Mouse (Mus musculus) cerebellum, postnatal 14 days (tissue): ENCODE data around the gene Ube2l3.
A peak's percentile ranks its signal among the peaks of the same experiment; 100 is the strongest.

Experiments used
- DNase-seq, 2 experiments: peaks; one replicate each; pipeline ENCODE4 v3.0.0; 2021; ENCODE audit warnings: mixed read lengths in 2 of 2

Gene Ube2l3

DNA sequence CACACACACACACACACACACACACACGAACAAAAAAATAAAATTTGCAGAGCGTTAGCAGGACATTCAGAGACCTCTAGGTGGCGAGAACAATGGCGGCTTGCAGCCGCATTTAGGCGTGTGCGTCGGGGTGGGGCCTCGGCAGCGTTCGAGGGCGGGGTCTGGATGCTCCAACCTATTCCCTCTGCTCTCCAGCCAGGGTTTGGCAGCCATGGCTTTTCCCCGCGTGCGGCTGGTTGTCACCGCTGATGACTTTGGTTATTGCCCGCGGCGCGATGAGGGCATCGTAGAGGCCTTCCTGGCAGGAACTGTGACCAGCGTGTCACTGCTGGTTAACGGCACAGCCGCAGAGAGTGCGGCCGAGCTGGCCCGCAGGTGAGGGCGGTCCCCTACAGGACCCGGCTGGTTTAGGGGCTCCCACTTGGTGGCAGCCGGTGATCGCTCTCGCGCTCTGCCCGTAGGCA, 55.6 kb downstream of the Ube2l3 start, which contains the start of gene Ccdc116:
Gene Ccdc116, minus strand, starts transcription at position 458 of the 464 bp plus-strand sequence.
- DNase-seq = peak; percentile 91 to 92

- no peak for DNase-seq
These were observed 58.1 kb downstream of the Ube2l3 start, which contains the start of gene Ydjc for GRCm38 (mm10) chr16:17144339-17144738. TSS of gene Ydjc (plus strand) at chr16:17144621.

DNA sequence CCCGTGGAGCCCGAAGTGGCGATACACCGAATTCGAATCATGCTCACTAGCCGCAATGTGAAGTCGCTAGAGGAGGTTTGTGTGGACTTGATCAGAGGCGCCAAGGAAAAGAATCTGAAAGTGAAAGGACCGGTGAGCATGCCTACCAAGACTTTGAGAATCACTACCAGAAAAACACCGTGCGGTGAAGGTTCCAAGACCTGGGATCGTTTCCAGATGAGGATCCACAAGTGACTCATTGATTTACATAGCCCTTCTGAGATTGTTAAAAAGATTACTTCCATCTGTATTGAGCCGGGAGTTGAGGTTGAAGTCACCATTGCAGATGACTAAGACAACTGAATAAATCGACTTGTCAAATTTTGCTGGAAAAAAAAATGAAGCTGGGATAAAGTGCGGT, 65.1 kb downstream of the Ube2l3 start:
- no peak for DNase-seq

DNA sequence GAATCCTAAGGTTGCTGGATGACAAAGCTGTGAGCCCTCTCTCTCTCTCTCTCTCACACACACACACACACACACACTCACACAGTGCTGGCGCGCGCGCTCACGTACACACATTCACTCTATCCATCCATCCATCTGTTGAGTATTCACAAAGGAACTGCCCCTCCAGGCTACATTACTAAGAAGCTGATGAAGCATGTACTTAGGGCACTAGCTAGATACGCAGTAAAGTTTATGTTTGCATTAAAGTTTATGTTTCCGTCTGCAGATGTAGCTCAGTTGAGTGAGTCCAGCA, 69.6 kb downstream of the Ube2l3 start:
- DNase-seq = peak in 1 of 2 experiments; percentile 11

GRCm38 (mm10) chr16:17132089-17132905, 70.2 kb downstream of the Ube2l3 start, which contains the start of gene Sdf2l1:
TSS of gene Sdf2l1 (minus strand) at chr16:17132383.
- DNase-seq = peak; percentile 98 to 99

DNA sequence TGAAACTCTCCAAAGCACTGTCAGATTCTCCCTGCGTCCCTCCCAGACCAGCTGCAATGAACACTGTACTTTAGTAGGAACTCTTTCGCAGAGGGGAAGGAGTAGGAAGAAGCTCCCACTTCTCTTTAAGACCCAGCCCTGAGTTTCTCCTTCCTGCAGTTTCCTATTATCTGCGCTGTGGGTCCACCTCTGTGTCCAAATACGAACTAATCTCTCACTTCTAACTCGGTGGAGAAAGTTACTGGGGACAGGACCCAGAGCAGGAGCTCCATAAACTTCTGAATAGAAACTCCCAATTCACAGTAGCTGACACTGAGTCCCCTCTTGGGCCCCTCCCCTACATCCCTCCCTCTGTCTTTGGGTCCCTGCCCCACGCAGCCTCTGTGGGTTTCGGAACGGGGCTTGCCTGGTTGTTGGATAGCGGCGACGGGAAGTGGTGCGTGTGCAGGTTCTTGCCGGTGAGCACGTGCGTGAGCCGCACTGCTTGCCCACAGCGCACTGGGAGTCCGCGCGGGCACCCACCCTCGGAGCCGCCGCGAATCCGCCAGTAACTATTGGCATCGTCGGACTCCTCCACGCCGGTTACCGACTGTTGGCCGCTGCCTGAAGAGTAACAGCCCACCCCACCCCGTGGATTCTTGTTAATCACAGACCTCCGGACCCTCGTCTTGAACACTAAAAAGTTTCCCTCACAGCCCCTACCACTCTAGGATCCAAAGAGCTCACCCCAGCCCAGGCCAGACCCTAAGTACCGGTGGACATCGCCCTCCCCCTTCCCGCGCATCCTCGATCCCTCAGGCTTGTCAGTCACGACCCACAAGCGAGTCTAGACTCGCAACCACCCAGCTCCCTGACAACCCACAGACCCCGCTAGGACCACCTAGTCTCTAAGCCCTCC, 71.0 kb downstream of the Ube2l3 start:
- DNase-seq = peak in 1 of 2 experiments; percentile 20

- peak; percentile 49 to 65 for DNase-seq
These were observed 75.2 kb downstream of the Ube2l3 start for GRCm38 (mm10) chr16:17127292-17127691.

DNA sequence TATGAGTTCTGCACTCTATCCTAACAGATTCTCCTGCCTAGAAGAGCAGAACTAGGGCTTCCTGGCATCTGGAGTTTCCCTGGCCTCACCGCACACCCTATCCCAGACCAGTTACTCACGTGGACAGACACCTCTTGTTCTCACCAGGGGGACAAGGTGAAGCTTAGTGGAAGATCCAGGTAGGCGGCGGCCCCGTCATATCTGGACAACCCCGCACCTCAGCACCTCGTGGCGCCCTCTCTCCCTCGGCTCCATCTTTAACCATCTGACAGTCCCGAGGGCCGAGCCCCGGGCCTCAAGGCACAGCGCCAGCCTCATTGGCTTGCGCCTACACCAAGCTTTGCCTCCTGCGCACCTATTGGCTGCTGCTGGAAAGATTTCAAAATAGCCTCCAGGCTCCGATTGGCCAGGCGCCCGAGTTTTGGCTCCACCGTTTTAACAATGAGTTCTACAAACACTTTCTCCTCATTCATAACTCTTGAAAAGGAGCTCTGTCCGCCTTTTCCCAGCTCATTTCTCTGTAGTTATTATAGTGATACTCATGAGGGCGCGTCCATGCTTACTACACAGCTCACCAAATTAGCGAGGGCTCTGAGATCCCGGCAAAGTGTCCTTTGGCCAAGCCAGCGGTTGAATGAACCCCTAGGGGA, 77.5 kb downstream of the Ube2l3 start, which contains the start of gene 2610318N02Rik:
Gene 2610318N02Rik, minus strand, starts transcription at position 297 of the 650 bp plus-strand sequence.
- peak; percentile 69 to 77 for DNase-seq

GRCm38 (mm10) chr16:17124119-17124870, 78.2 kb downstream of the Ube2l3 start:
- DNase-seq = no peak

- no peak for DNase-seq
These were observed 80.9 kb downstream of the Ube2l3 start for GRCm38 (mm10) chr16:17121569-17121968.

GRCm38 (mm10) chr16:17117309-17117799, 85.1 kb downstream of the Ube2l3 start:
- DNase-seq = no peak

- peak; percentile 71 to 80 for DNase-seq
These were observed 91.4 kb downstream of the Ube2l3 start, which contains the start of gene Ppil2 for GRCm38 (mm10) chr16:17110771-17111743. TSS of gene Ppil2 (minus strand) at chr16:17111257.

GRCm38 (mm10) chr16:17104600-17104999, 97.8 kb downstream of the Ube2l3 start:
- no peak for DNase-seq

GRCm38 (mm10) chr16:17102630-17103220, 99.7 kb downstream of the Ube2l3 start:
- peak; percentile 25 to 26 for DNase-seq
